Mouse (Mus musculus) left cerebral cortex, adult 2 months (tissue): ENCODE measurements at regions not wholly inside any gene's neighbourhood (a gene's known extent, or its start where the extent isn't known, plus 50 kb on each side); places are given as distances from the start of the nearest gene placed in this dataset.

Source experiments
- DNase-seq, 2 experiments: peaks; one replicate each; pipeline ENCODE4 v3.0.0; 2021 to 2022; ENCODE audit warnings: low spot score in 2 of 2, mixed read lengths in 1 of 2; ENCODE audit errors: extremely low spot score in 1 of 2
- H3K27ac ChIP-seq: fragments of 200-600 bp; 2 replicates; pipeline ENCODE4 v1.8.1; 2022
- H3K4me3 ChIP-seq: fragments of 200-600 bp; 2 replicates; pipeline ENCODE4 v1.8.1; 2022
- CTCF ChIP-seq: fragments of 200-600 bp; IDR thresholded peaks from 2 replicates; pipeline ENCODE4 v1.8.1; 2022; ENCODE audit warnings: antibody characterized with exemption, mild to moderate bottlenecking, moderate library complexity
- intact Hi-C: fragments of 180-260 bp; cut with DNase I; formaldehyde crosslinking; loops from one replicate; pipeline ENCODE4 v1.15.1; 2025

DNA sequence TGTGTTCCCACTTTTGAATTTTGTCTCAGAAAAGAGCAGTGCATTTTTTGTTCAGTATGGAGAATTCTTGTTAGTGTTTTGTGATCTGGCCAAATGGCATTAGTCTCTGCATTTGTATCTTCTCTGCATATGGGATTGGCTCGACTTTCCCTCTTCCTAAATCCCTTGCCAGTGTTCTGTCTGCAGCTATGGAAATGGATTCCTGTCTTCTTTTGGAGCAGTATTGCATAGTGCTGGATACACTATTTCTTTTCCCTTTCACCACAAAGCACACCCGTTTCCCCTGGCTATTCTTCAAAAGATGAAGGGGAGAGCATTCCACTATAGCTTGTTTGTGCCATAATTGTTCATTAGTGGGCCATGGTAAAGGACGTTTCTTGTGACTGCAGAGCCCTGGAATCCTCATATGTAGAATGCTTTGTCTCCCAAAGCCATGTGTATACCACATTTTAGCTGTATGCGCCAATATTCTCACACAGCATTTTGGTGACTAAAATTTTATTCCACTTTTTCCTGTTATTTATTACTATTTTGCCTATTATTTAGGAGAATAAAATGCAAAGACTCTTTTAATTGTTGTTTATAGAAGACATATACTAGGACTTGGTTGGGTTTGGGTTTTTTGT, 197.8 kb downstream of the Hs3st1 start:
- TF ChIP-seq CTCF, result no peak
- intact Hi-C loops, result no loop called here
- Histone ChIP-seq H3K27ac (no peak overlapping the region), H3K4me3 (no peak overlapping the region)
- DNase-seq, result no peak

DNA sequence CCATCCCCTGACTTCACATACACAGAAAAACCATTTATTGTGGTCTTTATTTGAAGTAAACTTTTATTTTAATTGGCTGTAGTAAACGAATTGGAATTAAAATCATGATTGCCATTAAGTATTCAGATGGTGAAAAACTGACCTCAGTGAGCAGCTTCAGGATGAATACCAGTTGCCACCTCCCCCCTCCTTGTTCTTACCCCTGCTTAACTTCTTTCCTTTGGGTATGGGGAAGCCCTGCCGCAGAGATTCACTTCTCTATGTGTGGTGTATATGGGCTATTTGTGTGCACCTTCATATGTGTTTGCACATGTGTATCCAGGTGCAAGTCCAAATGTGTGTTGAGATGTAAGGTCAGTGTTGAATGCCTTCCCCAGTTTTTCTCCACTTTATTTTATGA, 218.2 kb downstream of the Hs3st1 start:
- TF ChIP-seq CTCF, result no peak
- intact Hi-C loops, result no loop called here
- DNase-seq, result no peak
- Histone ChIP-seq H3K4me3 (no peak overlapping the region), H3K27ac (no peak overlapping the region)

DNA sequence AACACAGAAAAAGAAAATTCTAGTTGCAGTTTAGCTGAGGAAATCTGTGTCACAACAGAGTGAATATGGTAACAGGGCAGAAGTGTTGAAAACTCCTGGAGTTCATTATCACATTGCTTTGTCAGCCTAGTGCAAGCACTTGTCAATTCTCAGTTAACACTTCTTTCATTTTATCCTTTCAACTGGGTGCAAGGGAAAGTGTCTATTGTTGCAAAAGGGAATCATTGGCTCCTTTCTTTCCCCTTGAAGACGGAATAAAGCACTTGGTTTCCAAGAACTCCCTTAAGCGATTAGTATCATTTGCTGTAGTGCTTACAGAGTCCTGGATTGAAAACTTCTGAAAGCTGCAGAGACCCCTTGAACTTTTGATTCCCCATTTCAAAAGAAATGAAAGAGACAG, 218.9 kb downstream of the Hs3st1 start:
- no peak for TF ChIP-seq CTCF
- Histone ChIP-seq H3K4me3 (no peak overlapping the region), H3K27ac (no peak overlapping the region)
- intact Hi-C loops, result no loop called here
- no peak for DNase-seq

DNA sequence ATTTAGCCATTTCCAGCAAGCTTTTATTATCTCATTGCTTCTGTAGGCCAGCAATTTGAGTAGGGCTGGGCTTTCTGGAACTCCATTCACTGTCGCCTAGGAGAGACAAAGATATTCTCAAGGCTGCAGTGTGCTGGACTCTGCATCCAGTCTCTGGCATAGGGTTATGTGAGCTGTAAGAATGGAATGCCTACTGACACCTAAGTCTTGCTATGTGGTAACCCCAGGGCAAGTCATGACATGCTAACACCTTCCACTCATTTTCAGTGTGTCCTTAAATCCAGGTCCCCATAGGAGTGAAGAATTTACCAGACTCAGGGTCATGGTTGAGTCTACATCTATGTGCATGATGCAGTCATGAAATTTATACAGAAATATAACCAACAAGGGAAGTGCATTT, 245.0 kb downstream of the Hs3st1 start:
- Histone ChIP-seq H3K27ac (no peak overlapping the region), H3K4me3 (no peak overlapping the region)
- DNase-seq, result no peak
- intact Hi-C loops, result no loop called here
- no peak for TF ChIP-seq CTCF

DNA sequence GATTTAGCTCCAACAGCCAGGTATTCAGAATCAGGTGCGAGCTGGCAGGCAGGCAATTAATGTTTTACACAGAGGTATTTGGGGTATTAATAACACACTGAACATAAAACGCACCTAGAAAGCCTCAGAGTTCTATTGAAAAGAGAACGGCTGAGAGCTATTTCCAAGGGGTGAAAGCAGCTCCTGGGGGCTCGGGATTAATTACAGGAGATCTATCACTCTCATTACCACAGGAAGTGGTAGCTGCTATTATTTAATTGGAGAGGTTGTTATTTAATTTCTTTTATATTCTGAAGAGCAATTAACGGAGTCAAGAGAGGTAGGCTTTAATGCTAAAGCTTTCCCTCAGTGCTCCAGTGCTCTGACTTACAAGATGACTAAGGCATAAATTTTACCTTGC, 272.5 kb downstream of the Hs3st1 start:
- intact Hi-C loops, result no loop called here
- TF ChIP-seq CTCF, result no peak
- H3K27ac ChIP-seq, result no peak overlapping the region
- no peak overlapping the region for H3K4me3 ChIP-seq
- DNase-seq, result no peak

DNA sequence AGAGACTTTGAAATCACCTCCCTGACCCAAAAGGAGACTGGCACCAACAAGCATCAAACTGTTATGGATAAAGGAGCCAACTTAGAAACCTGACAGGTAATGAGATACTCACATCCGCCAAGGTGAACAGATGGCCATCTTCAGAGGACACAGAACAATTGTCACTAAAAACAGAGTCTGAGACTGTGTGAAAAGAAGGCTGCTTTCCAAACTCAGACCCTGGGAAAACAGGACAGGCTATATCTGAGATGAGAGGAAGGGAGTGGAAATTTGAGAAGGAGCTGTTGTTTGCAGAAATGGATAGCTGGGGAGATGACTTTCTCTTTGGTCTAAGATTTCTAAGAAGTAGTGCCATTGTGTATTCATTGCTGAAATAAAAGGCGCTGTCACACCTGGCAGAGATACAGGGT, 297.2 kb downstream of the Hs3st1 start:
- no peak for TF ChIP-seq CTCF
- no peak overlapping the region for H3K27ac ChIP-seq
- no peak overlapping the region for H3K4me3 ChIP-seq
- intact Hi-C loops, result no loop called here
- no peak for DNase-seq

DNA sequence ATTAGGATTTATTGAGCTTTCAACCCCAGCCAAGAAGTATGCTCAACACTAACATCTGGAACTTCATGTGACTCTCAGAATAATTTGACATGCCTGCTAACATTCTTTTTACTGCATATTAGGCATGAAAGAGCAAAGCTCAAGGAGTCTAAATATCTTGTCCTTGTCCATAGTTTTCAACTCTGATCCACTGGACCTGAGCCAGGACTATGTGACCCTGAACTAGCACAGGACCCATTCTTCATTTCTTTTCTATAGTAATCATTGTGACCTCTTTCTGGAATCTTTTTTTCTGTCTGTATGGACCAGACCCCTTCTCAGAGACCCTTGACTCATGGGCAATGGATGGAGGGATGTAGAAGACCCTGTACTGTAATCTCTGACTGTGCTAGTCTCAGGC, 301.6 kb downstream of the Hs3st1 start:
- Histone ChIP-seq H3K27ac (no peak overlapping the region), H3K4me3 (no peak overlapping the region)
- DNase-seq, result no peak
- intact Hi-C loops, result no loop called here
- no peak for TF ChIP-seq CTCF

DNA sequence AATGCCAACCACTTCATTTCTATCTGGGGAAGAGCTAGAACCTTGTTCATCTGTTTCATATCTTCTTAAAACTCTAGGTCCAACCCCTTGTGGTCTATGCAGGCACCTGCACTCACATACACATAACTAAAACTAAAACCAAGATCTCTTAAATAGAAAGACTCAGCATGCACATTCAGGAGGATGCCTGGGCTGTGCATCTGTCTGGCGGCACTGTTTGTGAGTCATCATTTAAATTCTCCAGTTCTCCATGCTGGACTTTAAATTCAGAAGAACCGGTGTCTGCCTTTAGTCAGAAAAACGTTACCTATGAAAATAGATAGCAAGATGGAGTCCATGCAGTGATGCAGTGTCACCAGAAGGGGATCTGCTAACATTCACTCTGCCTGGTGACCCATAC, 314.5 kb downstream of the Hs3st1 start:
- no peak overlapping the region for H3K27ac ChIP-seq
- intact Hi-C loops, result no loop called here
- no peak overlapping the region for H3K4me3 ChIP-seq
- TF ChIP-seq CTCF, result no peak; the same call in 1 of the 2 replicates
- DNase-seq, result no peak

DNA sequence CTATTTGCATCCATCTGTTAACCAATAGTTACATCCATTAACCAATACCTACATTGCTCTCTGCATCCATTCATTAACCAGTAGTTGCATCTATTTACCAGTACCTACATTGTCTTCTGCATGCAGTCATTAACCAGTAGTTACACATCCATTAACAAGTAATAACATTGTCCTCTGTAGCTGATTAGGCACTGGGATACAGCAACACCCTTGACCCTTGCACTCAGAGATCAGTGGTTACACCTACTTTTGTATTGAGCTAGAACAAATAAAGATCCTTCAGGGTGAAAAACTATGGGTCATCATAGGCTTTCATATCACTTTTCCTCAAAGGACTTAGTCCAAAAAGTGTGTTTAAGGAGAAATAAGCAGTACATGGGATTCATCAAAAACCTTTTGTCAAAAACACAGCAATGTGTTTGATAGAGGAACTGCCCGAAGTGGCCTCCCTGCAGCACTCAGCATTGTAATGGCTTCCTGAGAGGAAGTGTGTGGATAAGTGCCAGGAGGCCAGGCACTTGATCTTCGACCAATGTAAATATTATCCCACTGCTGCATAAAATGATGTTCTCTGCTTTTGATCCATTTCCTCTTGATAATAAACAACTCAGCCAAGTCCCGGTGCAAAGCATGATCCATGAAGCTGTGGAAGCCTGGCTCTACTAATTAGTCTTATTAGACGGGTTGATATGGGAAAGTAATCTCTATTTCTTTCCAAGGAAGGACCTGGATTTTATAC, 317.6 kb downstream of the Hs3st1 start:
- intact Hi-C loops, result no loop called here

DNA sequence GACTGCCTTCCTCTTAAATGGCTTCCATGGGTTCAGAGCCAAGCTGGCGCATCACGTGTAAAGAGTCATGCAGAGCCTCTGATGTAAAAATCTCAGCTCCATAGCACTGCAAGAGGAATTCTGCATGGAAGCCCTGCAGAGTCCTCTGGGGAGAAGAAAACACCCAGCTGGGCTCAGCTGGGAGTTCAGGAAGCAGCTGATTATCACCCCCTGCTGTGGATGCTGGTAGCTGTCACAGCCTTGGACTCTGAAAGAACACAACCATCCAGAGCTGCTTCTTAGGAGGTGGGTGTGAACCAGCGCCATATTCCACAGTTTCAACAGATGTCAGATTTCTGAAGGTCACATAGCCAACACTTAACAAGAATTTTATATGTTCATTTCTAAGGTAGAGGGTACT, 329.2 kb downstream of the Hs3st1 start:
- H3K4me3 ChIP-seq, result no peak overlapping the region
- no peak overlapping the region for H3K27ac ChIP-seq
- intact Hi-C loops, result no loop called here
- no peak for DNase-seq
- TF ChIP-seq CTCF, result no peak

More for the DNA sequence above, 317.6 kb downstream of the Hs3st1 start:
- DNase-seq, result no peak
- no peak overlapping the region for H3K4me3 ChIP-seq
- no peak for TF ChIP-seq CTCF
- H3K27ac ChIP-seq, result no peak overlapping the region

DNA sequence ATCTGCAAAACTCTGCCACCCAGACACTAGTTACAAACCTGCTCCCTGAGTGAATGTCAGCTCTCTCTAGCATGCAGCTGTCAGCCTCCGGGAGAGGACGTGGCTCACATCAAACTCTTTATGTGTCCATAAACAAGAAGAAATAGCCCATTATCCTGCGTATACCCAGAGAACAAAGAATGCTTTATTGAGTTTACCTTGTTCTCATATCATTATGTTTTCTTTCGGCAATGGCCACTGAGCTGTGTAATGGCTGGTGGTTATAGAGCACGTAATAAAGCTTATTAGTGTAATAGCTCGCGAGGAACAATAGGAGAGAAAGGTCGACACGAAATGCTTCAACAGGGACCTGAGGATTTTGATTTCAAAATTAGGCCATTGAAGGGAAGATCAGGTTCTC, 331.6 kb downstream of the Hs3st1 start:
- intact Hi-C loops, result no loop called here

DNA sequence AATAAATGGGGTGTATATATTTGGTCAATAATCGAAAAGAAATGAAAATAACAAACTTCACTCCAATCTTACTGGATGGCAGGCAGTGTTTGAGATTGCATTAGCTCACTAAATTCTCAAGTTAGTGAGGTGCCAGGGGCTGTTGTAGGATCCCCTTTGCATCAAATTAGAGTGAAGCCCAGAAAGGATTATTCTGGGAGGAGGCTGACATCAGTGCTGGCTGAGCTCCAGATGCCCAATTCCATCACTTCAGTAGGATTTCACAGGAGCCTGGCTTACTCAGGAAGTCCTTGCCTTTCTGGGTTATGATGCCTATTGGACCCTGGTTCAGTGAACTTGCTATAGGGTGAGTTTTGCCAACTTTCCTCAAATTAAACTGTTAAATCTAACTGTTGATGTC, 336.5 kb downstream of the Hs3st1 start:
- Histone ChIP-seq H3K27ac (no peak overlapping the region), H3K4me3 (no peak overlapping the region)
- DNase-seq, result no peak
- no peak for TF ChIP-seq CTCF
- intact Hi-C loops, result no loop called here

More for the DNA sequence above, 331.6 kb downstream of the Hs3st1 start:
- no peak overlapping the region for H3K27ac ChIP-seq
- H3K4me3 ChIP-seq, result no peak overlapping the region
- TF ChIP-seq CTCF, result no peak
- no peak for DNase-seq

DNA sequence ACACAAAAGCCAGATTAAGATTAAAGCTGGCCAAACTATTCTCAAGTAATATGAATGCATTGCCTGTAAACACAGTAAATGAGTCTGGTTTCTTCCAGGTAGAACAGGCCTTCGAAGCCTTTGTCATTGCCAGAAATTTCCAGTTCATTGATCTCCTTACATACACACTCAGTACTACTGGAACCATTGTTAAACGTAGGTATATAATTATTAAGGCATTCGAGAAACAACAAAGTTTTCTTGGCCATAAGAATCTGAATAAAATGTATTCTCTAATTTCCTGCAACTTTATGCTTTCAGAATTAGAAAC, 337.5 kb downstream of the Hs3st1 start:
- no peak for TF ChIP-seq CTCF
- no peak overlapping the region for H3K4me3 ChIP-seq
- intact Hi-C loops, result no loop called here
- DNase-seq, result no peak
- no peak overlapping the region for H3K27ac ChIP-seq
